Mouse (Mus musculus) spleen, postnatal 4 days (tissue): ENCODE results near the gene Phlpp1.

ENCODE experiments used
- DNase-seq, 2 experiments: peaks; one replicate each; pipeline ENCODE4 v3.0.0; 2022; ENCODE audit warnings: low spot score in 2 of 2

Gene Phlpp1

GRCm38 (mm10) chr1:106171241-106172220 is at the start of gene Phlpp1:
Phlpp1 (plus strand) TSS chr1:106171752.
- DNase-seq = peak; percentile 99

DNA sequence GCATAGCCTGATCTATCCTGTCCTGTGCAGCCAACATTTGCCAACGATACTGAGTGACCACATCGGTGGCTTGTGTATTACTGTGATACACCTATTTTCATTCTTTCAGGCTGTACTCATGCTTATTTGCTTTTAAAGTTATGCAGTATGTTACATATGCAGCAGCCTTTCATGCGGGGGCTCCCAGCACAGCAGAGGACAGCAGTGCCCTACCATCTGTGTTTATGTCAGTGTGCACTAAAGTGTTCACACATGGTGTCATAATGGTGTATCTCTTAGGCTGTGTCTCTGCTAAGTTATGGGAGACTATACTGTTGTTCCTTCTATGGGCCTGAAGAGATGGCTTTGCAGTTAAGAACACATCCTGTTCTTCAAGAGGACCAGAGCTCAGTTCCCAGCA is 45.0 kb upstream of the Phlpp1 start:
- no peak for DNase-seq

DNA sequence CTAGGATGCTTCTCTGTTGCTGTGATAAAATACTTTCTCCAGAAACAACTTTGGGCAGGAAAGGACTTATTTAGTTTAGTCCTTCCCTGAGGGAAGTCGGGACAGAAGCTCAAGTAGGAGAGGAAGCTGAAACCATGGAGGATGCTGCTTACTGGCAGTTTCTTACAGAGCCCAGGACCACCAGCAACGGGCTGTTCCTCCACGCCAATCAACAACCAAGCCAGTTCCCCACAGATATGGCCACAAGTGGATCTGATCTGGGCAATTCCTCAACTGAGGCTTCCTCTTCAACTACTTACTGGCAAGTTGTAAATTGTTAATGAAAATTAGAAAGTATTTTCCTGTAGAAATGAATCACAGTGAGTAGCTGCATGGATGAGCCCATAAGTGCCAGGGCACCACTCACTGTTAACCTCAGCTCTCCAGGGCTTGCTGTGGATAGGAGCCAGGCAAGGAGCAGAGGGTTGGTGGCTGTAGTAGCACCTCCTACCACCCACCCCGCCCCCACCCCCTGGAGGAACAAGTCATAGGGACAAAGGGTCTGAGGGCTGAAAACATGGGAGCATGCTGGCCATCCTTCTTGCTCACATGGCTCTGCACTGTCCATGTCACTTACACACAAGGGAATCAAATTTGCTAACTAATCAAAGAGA is 39.7 kb upstream of the Phlpp1 start:
- no peak for DNase-seq

DNA sequence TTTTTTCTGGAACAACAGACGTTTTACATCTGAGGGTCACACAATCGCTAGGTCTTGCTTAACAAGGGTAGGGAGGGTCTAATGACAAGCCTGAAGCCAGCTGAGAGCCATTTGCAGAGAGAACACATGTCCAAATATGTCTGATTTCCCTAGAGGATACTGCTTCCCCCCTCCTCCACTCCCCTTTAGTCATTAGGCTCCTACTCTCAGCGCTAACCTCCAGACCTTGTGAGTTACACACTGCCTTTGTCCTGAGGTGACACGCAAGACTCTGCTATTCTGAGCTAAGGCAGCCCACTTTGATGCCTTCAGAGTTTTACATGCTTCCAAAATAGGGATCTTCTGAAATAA is 39.2 kb upstream of the Phlpp1 start:
- no peak for DNase-seq

GRCm38 (mm10) chr1:106138691-106139090 is 32.9 kb upstream of the Phlpp1 start:
- no peak for DNase-seq

DNA sequence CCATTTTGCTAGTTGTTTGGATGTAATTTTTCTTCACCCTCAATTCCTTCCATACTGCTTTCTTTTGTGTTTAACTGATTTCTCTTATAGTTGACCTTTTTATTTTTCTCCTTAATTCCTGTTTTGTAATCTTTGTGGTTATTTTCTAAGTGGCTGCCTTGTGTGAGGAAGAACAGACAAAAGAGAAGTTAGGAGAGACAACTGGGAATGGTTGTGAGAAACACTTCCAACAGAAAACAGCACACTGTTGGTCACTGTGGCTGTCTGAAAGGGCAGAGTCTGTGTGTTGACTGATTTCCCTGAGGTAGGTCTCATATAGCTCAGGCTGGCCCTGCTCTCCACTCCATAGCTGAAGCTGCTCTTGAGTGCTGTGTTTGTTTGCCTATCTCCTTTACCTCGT is 32.4 kb upstream of the Phlpp1 start:
- no peak for DNase-seq

DNA sequence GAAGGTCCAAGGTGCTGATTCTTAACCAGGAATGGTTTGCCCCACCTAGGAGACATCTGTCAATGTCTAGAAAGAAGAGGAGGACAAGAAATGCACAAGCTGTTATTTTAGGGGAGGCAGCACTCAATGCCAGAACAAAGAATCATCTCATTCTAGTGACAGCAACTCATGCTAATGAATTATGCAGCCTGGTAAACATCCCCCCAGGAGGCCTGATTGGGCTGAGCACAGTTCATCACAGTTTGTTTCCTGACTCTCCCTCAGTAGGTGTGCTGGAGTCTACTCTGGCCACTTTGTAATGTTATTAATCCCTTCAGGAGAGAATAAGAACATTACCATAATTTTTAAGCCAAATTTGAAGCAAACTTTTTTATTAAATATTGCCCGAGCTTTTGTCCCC is 29.5 kb upstream of the Phlpp1 start:
- DNase-seq = no peak

DNA sequence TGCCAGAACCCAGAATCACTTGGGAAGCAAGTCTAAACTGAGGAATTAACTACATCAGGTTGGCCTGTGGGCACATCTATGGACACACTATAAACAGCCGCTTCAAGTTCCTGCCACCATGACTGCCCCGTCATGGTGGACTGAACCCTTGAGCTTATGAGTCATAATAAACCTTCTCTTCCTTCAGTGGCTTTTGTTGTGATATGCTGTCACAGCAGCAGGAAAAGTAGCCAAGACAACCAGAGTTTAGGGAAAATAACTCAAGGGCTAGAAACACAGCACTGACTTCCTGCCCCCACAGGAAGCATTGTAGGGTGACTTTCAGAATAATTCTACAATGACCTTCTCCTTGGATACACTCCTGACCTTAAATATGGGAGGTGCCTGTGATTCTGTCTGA is 27.0 kb upstream of the Phlpp1 start:
- DNase-seq = no peak

GRCm38 (mm10) chr1:106145055-106145454 is 26.5 kb upstream of the Phlpp1 start:
- DNase-seq = no peak

DNA sequence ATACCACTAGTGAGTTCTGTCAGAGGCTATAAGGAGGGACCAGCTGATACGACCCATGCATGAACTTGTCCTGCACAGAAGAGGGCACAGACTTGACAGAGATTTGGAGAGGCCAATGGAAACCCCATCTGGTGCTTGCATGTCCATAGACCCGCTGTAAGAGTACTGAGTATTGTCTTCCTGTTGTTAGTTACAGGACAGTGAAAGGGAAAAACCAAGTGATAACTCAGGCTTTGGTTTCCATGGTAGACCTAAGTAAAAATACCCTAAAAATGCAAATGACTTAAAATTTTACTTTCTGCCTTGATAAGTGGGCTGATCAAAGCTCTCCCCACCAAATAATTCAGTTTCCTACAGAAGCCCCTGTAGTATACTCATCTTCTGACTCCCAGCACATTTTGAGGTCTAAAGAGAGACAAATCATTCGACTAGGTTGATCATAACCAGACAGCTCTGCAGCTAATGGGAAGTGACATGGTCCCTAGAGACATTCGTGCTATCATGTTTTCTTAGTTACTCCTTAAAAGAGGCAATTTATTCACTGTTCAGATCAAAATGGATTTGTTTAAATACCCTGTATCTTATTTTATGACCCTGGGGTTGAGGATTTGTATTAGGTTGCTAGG is 25.9 kb upstream of the Phlpp1 start:
- DNase-seq = no peak

GRCm38 (mm10) chr1:106148386-106149380 is 22.9 kb upstream of the Phlpp1 start:
- DNase-seq = no peak

DNA sequence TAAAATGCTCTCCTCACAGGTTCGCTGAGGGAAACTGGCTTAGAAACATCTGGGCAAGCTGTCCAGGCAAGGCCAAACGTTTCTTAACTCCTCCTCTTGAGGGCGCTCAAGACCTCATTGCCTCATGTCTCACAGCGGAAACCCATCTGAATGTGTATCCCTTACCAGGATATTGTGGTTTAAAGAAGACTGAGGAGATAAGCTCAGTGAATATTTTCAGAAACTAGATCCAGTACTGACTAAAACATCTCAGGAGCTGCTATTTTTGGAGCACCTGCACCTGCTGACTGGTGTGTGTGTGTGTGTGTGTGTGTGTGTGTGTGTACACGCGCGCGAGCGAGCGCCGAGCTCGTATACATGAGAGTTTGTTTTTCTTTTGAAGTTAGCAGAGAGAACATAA is 19.7 kb upstream of the Phlpp1 start:
- DNase-seq = peak; percentile 56 to 72

- no peak for DNase-seq
Observed at GRCm38 (mm10) chr1:106152742-106153141, 18.8 kb upstream of the Phlpp1 start.

GRCm38 (mm10) chr1:106154590-106154989 is 17.0 kb upstream of the Phlpp1 start:
- no peak for DNase-seq

- DNase-seq = no peak
Observed at GRCm38 (mm10) chr1:106155087-106155567, 16.4 kb upstream of the Phlpp1 start.

- no peak for DNase-seq
Observed at GRCm38 (mm10) chr1:106155702-106156101, 15.8 kb upstream of the Phlpp1 start.

DNA sequence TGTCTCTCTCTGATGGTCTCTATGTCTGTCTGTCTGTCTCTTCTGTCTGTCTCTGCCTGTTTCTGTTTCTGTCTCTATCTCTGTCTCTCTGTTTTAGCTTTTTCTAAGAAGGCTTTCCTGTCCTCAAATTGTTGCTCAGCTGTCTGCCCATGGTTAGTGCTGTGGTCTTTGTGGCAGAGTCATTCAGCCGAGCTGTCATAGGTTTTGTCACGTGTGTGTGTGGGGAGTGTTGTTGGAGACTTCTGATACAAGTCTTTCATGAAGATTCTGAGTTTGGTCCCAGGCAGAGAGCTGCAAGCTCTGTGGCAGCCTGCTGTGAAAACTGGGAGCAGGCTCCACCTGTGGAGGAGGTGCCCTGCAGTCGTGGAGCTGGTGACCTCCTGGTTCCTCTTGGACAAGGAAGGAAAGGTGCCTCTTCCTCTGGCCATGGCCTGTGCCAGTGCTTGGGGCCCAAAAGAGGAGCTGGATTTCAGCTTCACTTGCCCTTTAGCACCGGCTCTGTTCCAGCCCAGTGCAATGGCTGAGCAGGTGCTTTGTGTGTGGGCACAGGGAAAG is 13.5 kb upstream of the Phlpp1 start:
- DNase-seq = no peak

DNA sequence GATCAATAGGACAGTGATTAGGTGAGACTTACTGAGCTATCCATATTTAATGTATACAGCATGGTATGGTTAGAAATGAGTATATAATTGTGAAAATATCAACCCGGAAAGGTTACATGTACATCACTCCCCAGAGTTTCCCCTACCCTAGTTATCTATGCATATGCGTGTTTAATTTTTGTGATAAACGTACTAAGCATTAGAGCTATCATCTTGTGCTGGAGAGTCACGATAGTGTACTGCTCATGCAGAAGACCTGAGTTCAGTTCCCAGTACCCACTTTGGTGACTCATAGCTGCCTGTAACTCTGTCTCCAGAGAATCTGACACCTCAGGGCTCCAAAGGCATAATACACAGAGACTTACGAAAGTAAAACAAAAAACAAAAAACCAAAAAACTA is 11.9 kb upstream of the Phlpp1 start:
- no peak for DNase-seq

GRCm38 (mm10) chr1:106160916-106161315 is 10.6 kb upstream of the Phlpp1 start:
- no peak for DNase-seq

- peak; percentile 33 to 64 for DNase-seq
Observed at GRCm38 (mm10) chr1:106162581-106162980, 9.0 kb upstream of the Phlpp1 start.

DNA sequence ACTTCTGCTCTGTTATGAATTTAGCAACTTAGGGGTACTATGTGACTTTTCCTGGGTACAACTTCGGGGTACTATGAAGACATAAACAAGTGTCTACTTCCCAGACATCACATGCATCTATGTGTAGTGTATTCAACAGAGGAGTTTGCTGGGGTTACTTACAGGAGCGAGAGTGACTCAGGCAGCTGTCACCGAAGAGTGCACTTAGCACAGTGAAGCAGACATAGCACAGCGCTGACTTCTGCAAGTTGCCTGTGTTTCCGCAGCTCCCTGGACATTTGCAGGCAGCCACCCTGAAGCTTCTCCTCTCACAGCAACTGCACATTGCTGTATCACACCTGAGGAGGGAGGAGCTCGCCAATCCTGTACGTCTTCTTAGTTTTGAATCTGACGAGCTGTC is 8.2 kb upstream of the Phlpp1 start:
- DNase-seq = no peak
